Mouse (Mus musculus) layer of hippocampus, postnatal 14 days (tissue): Measurements from ENCODE around the gene Uty. TPM values are rescaled to one million over a fixed set of nuclear protein-coding genes. Genes with fewer than 3 reads are reported as not detected.

Experiments used
- DNase-seq, 2 experiments: peaks; one replicate each; pipeline ENCODE4 v3.0.0; 2021 to 2022; ENCODE audit warnings: low spot score in 2 of 2, mixed read lengths in 1 of 2
- long read RNA-seq, 2 experiments: library from polyadenylated mRNA; stranded (forward); transcript quantifications; one replicate each; pipeline ENCODE4 v2.0.0; 2021
- total RNA-seq, 2 experiments: library from RNA; stranded (reverse); gene quantifications; 2 replicates each; pipeline ENCODE4 v1.2.3; 2021

The Uty gene
- total RNA-seq: 10 to 100 TPM in 1 of 2 experiments, not detected in 1; 26.7 TPM
- long read RNA-seq, experiment 1, full-length matches to known transcripts: 1 of 6 reads
- long read RNA-seq, experiment 1, partial matches to known transcripts: 0 of 6 reads
- long read RNA-seq, experiment 1, other reads (novel, unspliced or antisense): 5 of 6 reads
- long read RNA-seq, experiment 2: 0 reads

- peak in 1 of 2 experiments; percentile 54 for DNase-seq
These were observed at the start of gene Uty for GRCm38 (mm10) chrY:1245426-1245863. Uty (minus strand) TSS chrY:1245759.

GRCm38 (mm10) chrY:1293708-1294107, 48.1 kb upstream of the Uty start:
- no peak for DNase-seq

- peak in 1 of 2 experiments; percentile 50 for DNase-seq
These were observed 40.7 kb upstream of the Uty start, which contains the start of gene Ddx3y for GRCm38 (mm10) chrY:1286171-1286795. Ddx3y (minus strand) TSS chrY:1286629.

- DNase-seq: peak in 1 of 2 experiments; percentile 9
These were observed 40.2 kb upstream of the Uty start for GRCm38 (mm10) chrY:1285735-1286134.

- DNase-seq: no peak
These were observed 558 bp upstream of the Uty start for GRCm38 (mm10) chrY:1246117-1246516.

- no peak for DNase-seq
These were observed 619 bp downstream of the Uty start for GRCm38 (mm10) chrY:1244940-1245339.

- DNase-seq: no peak
These were observed 1.1 kb downstream of the Uty start for GRCm38 (mm10) chrY:1244421-1244820.

GRCm38 (mm10) chrY:1220001-1220400, 25.6 kb downstream of the Uty start:
- DNase-seq: no peak

- no peak for DNase-seq
These were observed 67.1 kb downstream of the Uty start for GRCm38 (mm10) chrY:1178476-1178875.

GRCm38 (mm10) chrY:1163054-1163453, 82.5 kb downstream of the Uty start:
- DNase-seq: no peak

GRCm38 (mm10) chrY:1116153-1116552, 129.4 kb downstream of the Uty start:
- no peak for DNase-seq

- no peak for DNase-seq
These were observed 131.5 kb downstream of the Uty start for GRCm38 (mm10) chrY:1114016-1114415.

Other genes with a start within 250 kb of the Uty start
- 10 to 100 TPM in 1 of 2 experiments, not detected in 1; 74.0 TPM for gene Eif2s3y, start 235.2 kb downstream of the Uty start, total RNA-seq
- 10 to 100 TPM in 1 of 2 experiments, not detected in 1; 50.0 TPM for gene Ddx3y, start 40.9 kb upstream of the Uty start, total RNA-seq
- not detected for gene Usp9y, start 214.0 kb upstream of the Uty start, total RNA-seq